Mouse (Mus musculus): ENCODE results near the gene Il11ra1. TPM values are rescaled to one million over a fixed set of nuclear protein-coding genes. Genes with fewer than 3 reads are reported as not detected.

Gene Il11ra1
- polyA plus RNA-seq, 1 experiment: 36.8 TPM

Other genes with a start within 250 kb of the Il11ra1 start
- 3.6 and 4.0 TPM in 2 replicates for gene Kif24, start 235.1 kb upstream of the Il11ra1 start, polyA plus RNA-seq (2012; ENCODE audit: insufficient read depth, insufficient read length, missing spikeins)
- gene Nudt2, start 234.8 kb upstream of the Il11ra1 start, polyA plus RNA-seq (2012; ENCODE audit: insufficient read depth, insufficient read length, missing spikeins): 28.7 and 29.4 TPM in 2 replicates
- 0.39 and 0.69 TPM in 2 replicates for gene AI464131, start 196.9 kb upstream of the Il11ra1 start, polyA plus RNA-seq (2012; ENCODE audit: insufficient read depth, insufficient read length, missing spikeins)
- 4.6 TPM in 1 of 2 replicates, not detected in the other for gene 1110017D15Rik, start 182.7 kb upstream of the Il11ra1 start, polyA plus RNA-seq (2012; ENCODE audit: insufficient read depth, insufficient read length, missing spikeins)
- gene Fam219a, start 130.5 kb upstream of the Il11ra1 start, polyA plus RNA-seq (2012; ENCODE audit: insufficient read depth, insufficient read length, missing spikeins): 35.2 and 35.6 TPM in 2 replicates
- not detected in 2 replicates for gene Dnaic1, start 130.2 kb upstream of the Il11ra1 start, polyA plus RNA-seq (2012; ENCODE audit: insufficient read depth, insufficient read length, missing spikeins)
- gene Enho, start 59.7 kb upstream of the Il11ra1 start, polyA plus RNA-seq (2012; ENCODE audit: insufficient read depth, insufficient read length, missing spikeins): 1.0 and 1.5 TPM in 2 replicates
- not detected in 2 replicates for gene Cntfr, start 2.9 kb upstream of the Il11ra1 start, polyA plus RNA-seq (2012; ENCODE audit: insufficient read depth, insufficient read length, missing spikeins)
- gene Rpp25l, start 13.5 kb downstream of the Il11ra1 start, polyA plus RNA-seq (2012; ENCODE audit: insufficient read depth, insufficient read length, missing spikeins): 19.1 and 20.0 TPM in 2 replicates
- gene Dctn3, start 23.2 kb downstream of the Il11ra1 start, polyA plus RNA-seq (2012; ENCODE audit: insufficient read depth, insufficient read length, missing spikeins): 75.2 and 75.7 TPM in 2 replicates
- not detected in 2 replicates for gene Arid3c, start 31.2 kb downstream of the Il11ra1 start, polyA plus RNA-seq (2012; ENCODE audit: insufficient read depth, insufficient read length, missing spikeins)
- 30.4 and 34.5 TPM in 2 replicates for gene Galt, start 55.2 kb downstream of the Il11ra1 start, polyA plus RNA-seq (2012; ENCODE audit: insufficient read depth, insufficient read length, missing spikeins)
- gene Sigmar1, start 56.2 kb downstream of the Il11ra1 start, polyA plus RNA-seq (2012; ENCODE audit: insufficient read depth, insufficient read length, missing spikeins): 52.7 and 60.0 TPM in 2 replicates
- gene Ccl27a, start 74.3 kb downstream of the Il11ra1 start, polyA plus RNA-seq (2012; ENCODE audit: insufficient read depth, insufficient read length, missing spikeins): 13.3 and 15.4 TPM in 2 replicates
- not detected in 2 replicates for gene Gm21541, start 203.6 kb downstream of the Il11ra1 start, polyA plus RNA-seq (2012; ENCODE audit: insufficient read depth, insufficient read length, missing spikeins)
- gene Gm20878, start 241.6 kb downstream of the Il11ra1 start, polyA plus RNA-seq (2012; ENCODE audit: insufficient read depth, insufficient read length, missing spikeins): 2.0 and 2.8 TPM in 2 replicates